Mouse (Mus musculus): ENCODE measurements at regions not wholly inside any gene's neighbourhood (a gene's known extent, or its start where the extent isn't known, plus 50 kb on each side); places are given as distances from the start of the nearest gene placed in this dataset.

GRCm38 (mm10) chr9:32836371-32836770 is 200.3 kb downstream of the Ets1 start:
- TF ChIP-seq POLR2A (IDR thresholded peaks at IDR 0.05; ENCODE audit: borderline replicate concordance, extremely low read depth, insufficient read depth, insufficient read length, poor library complexity, severe bottlenecking) (no peak), CTCF (IDR thresholded peaks at IDR 0.05; ENCODE audit: borderline replicate concordance, extremely low read depth, insufficient read depth, insufficient read length) (no peak)

All from brain, embryonic 14.5 days (tissue).